Mouse (Mus musculus): ENCODE measurements around the gene Lag3.

Lag3 gene

GRCm38 (mm10) chr6:124858561-124859318 lies 52.8 kb downstream of the Lag3 start:
- no peak for DNase-seq (ENCODE audit: low read depth)

- no peak for DNase-seq (ENCODE audit: low read depth)
Measured at GRCm38 (mm10) chr6:124857840-124858530, 53.5 kb downstream of the Lag3 start.

- DNase-seq (ENCODE audit: low read depth): no peak
Measured at GRCm38 (mm10) chr6:124856916-124857839, 54.3 kb downstream of the Lag3 start, which contains the start of gene P3h3. Gene P3h3 (minus strand): TSS chr6:124857752.

GRCm38 (mm10) chr6:124856321-124856720 lies 55.2 kb downstream of the Lag3 start:
- no peak for DNase-seq (ENCODE audit: low read depth)

GRCm38 (mm10) chr6:124854647-124855046 lies 56.9 kb downstream of the Lag3 start:
- no peak for DNase-seq (ENCODE audit: low read depth)

All from 416B (cell line).